In genomic region chr16:4448235-4448634, GRCm38 (mm10) we compare ENCODE assay signal across 8 mouse cellular contexts. TPM values are rescaled to one million over a fixed set of nuclear protein-coding genes. Genes with fewer than 3 reads are reported as not detected.
A peak's percentile ranks its signal among the peaks of the same experiment; 100 is the strongest.
DNase-seq lines count a peak whose midpoint lies in the region; ATAC-seq and TF ChIP-seq lines count a peak whose summit lies in the region.

No protein-coding gene starts in this region.

- no peak for TF ChIP-seq CTCF in layer of hippocampus, adult 2 months (conservative IDR thresholded peaks at IDR 0.05)

- no peaks in the 10 kb centered on the region for H3K27me3 ChIP-seq in stomach, embryonic 16.5 days (ENCODE audit: control insufficient read depth, insufficient read depth, low read length)

- DNase-seq in left cerebral cortex, adult 11 months (ENCODE audit: low spot score), result peak; percentile 49
- no peak for DNase-seq in left cerebral cortex, postnatal 4 days
- peak; percentile 40 for DNase-seq in fibroblast of lung, adult 2 months (ENCODE audit: low read depth)
- peak; percentile 51 to 86 for DNase-seq in layer of hippocampus, adult 2 months (ENCODE audit: low spot score in 2 of 2)
- DNase-seq in cerebellum, adult 11 months, result no peak
- no peak for DNase-seq in adipocyte (ENCODE audit: low spot score)
- DNase-seq in ovary, postnatal 36 days (ENCODE audit: low spot score), result no peak

- no peak overlapping the region for H3K9ac ChIP-seq in stomach, embryonic 16.5 days (ENCODE audit: low read length)

- H3K4me2 ChIP-seq in stomach, embryonic 16.5 days (ENCODE audit: low read depth, low read length), result no peak overlapping the region

- peak; percentile 33; the same call in 1 of the 2 replicates for ATAC-seq in stomach, embryonic 16.5 days (ENCODE audit: insufficient read depth, low FRiP score)

- no peaks in the 10 kb centered on the region for H3K4me1 ChIP-seq in stomach, embryonic 16.5 days (ENCODE audit: control insufficient read depth, insufficient read depth, low read length)

- intact Hi-C loops in left cerebral cortex, postnatal 4 days (cut with DNase I), result no loop called here

- H3K4me3 ChIP-seq in layer of hippocampus, adult 2 months, result no peak overlapping the region
- no peak overlapping the region for H3K4me3 ChIP-seq in stomach, embryonic 16.5 days (replicated peaks; ENCODE audit: low read length)

- no peaks in the 10 kb centered on the region for H3K9me3 ChIP-seq in stomach, embryonic 16.5 days (replicated peaks; ENCODE audit: control insufficient read depth, low read length)

- 35% methylated on average over 9 of the region's 9 CpGs for WGBS in stomach, embryonic 16.5 days

- H3K36me3 ChIP-seq in stomach, embryonic 16.5 days (ENCODE audit: control insufficient read depth, insufficient read depth, low read length), result no peaks in the 10 kb centered on the region

- peak overlapping the region; percentile 78 for H3K27ac ChIP-seq in layer of hippocampus, adult 2 months
- no peak overlapping the region for H3K27ac ChIP-seq in stomach, embryonic 16.5 days (ENCODE audit: low read length)

RNA-seq across cellular contexts. Expression of gene Adcy9, which starts 27.9 kb away (rescaled TPM):
- 10 to 100 TPM; 21.1 to 22.3 TPM for total RNA-seq in left cerebral cortex, postnatal 4 days (2021)
- 100 to 1,000 TPM; 104 to 109 TPM for total RNA-seq in layer of hippocampus, adult 2 months (2021)
- 1.3 and 1.5 TPM in 2 replicates for polyA plus RNA-seq in stomach, embryonic 16.5 days (2015; fragmentation: Nextera tagmentation; extraction: Ambion mirVana)

Comparison
In these comparisons a context has a peak if more than half of its experiments do, and no peak if none do; other contexts are left out.
1. DNase-seq: peak in left cerebral cortex, adult 11 months (single experiment), fibroblast of lung, adult 2 months (single experiment) and layer of hippocampus, adult 2 months (2 of 2); none in left cerebral cortex, postnatal 4 days (single experiment), cerebellum, adult 11 months (single experiment), adipocyte (single experiment) and ovary, postnatal 36 days (single experiment).
2. RNA of gene Adcy9, which starts 27.9 kb away (total RNA-seq): 104 to 109 TPM in layer of hippocampus, adult 2 months; 21.1 to 22.3 TPM in left cerebral cortex, postnatal 4 days; every median in the first group is over 4 times any median in the second.